Mouse (Mus musculus): Measurements from ENCODE around the gene Npepps. TPM values are rescaled to one million over a fixed set of nuclear protein-coding genes. Genes with fewer than 3 reads are reported as not detected.

Gene Npepps
- polyA plus RNA-seq, 2 experiments: 8.5 to 15.1 TPM

DNA sequence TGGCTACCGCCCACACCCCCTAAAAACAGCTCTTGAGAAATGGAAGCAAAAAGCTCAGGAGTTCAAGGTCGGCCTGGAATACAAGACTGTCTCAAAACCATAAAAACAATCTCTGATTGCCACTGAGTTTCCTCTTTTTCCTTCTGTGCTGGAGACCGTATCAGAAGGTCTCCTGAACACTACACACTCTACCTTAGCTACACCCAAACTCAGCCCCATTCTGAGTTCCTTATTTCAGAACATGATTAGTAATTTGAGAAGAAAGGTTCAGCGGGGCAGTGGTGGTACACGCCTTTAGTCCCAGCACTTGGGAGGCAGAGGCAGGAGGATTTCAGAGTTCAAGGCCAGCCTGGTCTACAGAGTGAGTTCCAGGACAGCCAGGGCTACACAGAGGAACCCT is 99.4 kb downstream of the Npepps start:
- H3K27ac ChIP-seq: no peak overlapping the region
- H3K27me3 ChIP-seq (ENCODE audit: control insufficient read depth, insufficient read depth, low read length): no peaks in the 10 kb centered on the region
- no peaks in the 10 kb centered on the region for H3K9me3 ChIP-seq (ENCODE audit: control insufficient read depth, low read length)
- H3K9ac ChIP-seq (replicated peaks): no peak overlapping the region
- no peak overlapping the region for H3K4me3 ChIP-seq (ENCODE audit: insufficient read depth in 1 of 2, low read depth in 2 of 2, low read length in 2 of 2)
- no peak for TF ChIP-seq CTCF (IDR thresholded peaks at IDR 0.05; ENCODE audit: low read depth)
- no peak for TF ChIP-seq EP300 (IDR thresholded peaks at IDR 0.05; ENCODE audit: low read depth)
- no peak for DNase-seq (ENCODE audit: low read depth in 3 of 3, low spot score in 3 of 3)
- no peak overlapping the region for H3K4me2 ChIP-seq (ENCODE audit: low read depth)
- peaks cover 12 to 16% of the 10 kb centered on the region in 2 experiments for H3K4me1 ChIP-seq (replicated peaks; ENCODE audit: control insufficient read depth in 2 of 2, insufficient read depth in 2 of 2, low read length in 1 of 2)
- no peak for ATAC-seq (ENCODE audit: insufficient read depth)
- H3K36me3 ChIP-seq (replicated peaks; ENCODE audit: control insufficient read depth, insufficient read depth, low read depth): peaks cover 100% of the 10 kb centered on the region
- 67% methylated on average over 5 of the region's 5 CpGs for WGBS (ENCODE audit: insufficient replicate concordance)

- H3K36me3 ChIP-seq (replicated peaks; ENCODE audit: control insufficient read depth, insufficient read depth, low read depth): peaks cover 100% of the 10 kb centered on the region
- 95% methylated on average over 2 of the region's 2 CpGs for whole genome bisulfite sequencing (ENCODE audit: insufficient replicate concordance)
- H3K4me2 ChIP-seq (ENCODE audit: low read depth): no peak overlapping the region
These were observed 102.2 kb downstream of the Npepps start for GRCm38 (mm10) chr11:97178198-97178597.

DNA sequence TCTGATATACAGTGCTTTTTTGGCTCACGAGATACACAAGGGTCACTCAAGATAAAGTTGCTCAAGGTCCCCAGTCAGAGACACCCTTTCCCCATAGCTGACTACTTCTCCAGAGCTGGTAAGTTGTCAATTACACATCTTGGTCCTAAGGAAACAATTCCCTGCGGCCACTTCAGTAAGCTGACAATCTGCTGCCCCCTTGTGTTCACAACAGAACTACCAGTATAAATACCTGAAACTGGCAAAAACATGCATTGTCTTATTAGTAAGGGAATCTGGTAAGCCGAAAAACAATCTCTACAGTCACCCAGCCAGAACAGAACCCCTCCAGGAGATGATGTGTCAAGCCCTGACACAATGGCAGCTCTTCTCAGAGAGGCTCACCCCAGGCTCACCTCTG is 103.6 kb downstream of the Npepps start:
- TF ChIP-seq EP300 (IDR thresholded peaks at IDR 0.05; ENCODE audit: low read depth) (no peak), CTCF (IDR thresholded peaks at IDR 0.05; ENCODE audit: low read depth) (peak; percentile 61)
- ATAC-seq (ENCODE audit: insufficient read depth) (no peak), DNase-seq (ENCODE audit: low read depth in 3 of 3, low spot score in 3 of 3) (no peak)
- Histone ChIP-seq H3K27me3 (ENCODE audit: control insufficient read depth, insufficient read depth, low read length) (no peaks in the 10 kb centered on the region), H3K9ac (replicated peaks) (no peak overlapping the region), H3K9me3 (ENCODE audit: control insufficient read depth, low read length) (no peaks in the 10 kb centered on the region), H3K4me1 (replicated peaks; ENCODE audit: control insufficient read depth in 2 of 2, insufficient read depth in 2 of 2, low read length in 1 of 2) (no peaks in the 10 kb centered on the region; a peak in 1 of 4 replicates), H3K36me3 (replicated peaks; ENCODE audit: control insufficient read depth, insufficient read depth, low read depth) (peaks cover 100% of the 10 kb centered on the region), H3K4me3 (ENCODE audit: insufficient read depth in 1 of 2, low read depth in 2 of 2, low read length in 2 of 2) (no peak overlapping the region), H3K27ac (no peak overlapping the region), H3K4me2 (ENCODE audit: low read depth) (no peak overlapping the region)
- WGBS (ENCODE audit: insufficient replicate concordance): 49% methylated on average over 3 of the region's 3 CpGs

More at GRCm38 (mm10) chr11:97178198-97178597, 102.2 kb downstream of the Npepps start:
- Histone ChIP-seq H3K4me3 (ENCODE audit: insufficient read depth in 1 of 2, low read depth in 2 of 2, low read length in 2 of 2) (no peak overlapping the region), H3K27ac (no peak overlapping the region), H3K4me1 (replicated peaks; ENCODE audit: control insufficient read depth in 2 of 2, insufficient read depth in 2 of 2, low read length in 1 of 2) (peaks cover 0 to 2% of the 10 kb centered on the region in 2 experiments; a peak in 1 of 4 replicates), H3K9me3 (ENCODE audit: control insufficient read depth, low read length) (no peaks in the 10 kb centered on the region), H3K9ac (replicated peaks) (no peak overlapping the region), H3K27me3 (ENCODE audit: control insufficient read depth, insufficient read depth, low read length) (no peaks in the 10 kb centered on the region)
- ATAC-seq (ENCODE audit: insufficient read depth) (no peak), DNase-seq (ENCODE audit: low read depth in 3 of 3, low spot score in 3 of 3) (no peak)
- TF ChIP-seq EP300 (IDR thresholded peaks at IDR 0.05; ENCODE audit: low read depth): no peak
- no peak for TF ChIP-seq CTCF (IDR thresholded peaks at IDR 0.05; ENCODE audit: low read depth)

DNA sequence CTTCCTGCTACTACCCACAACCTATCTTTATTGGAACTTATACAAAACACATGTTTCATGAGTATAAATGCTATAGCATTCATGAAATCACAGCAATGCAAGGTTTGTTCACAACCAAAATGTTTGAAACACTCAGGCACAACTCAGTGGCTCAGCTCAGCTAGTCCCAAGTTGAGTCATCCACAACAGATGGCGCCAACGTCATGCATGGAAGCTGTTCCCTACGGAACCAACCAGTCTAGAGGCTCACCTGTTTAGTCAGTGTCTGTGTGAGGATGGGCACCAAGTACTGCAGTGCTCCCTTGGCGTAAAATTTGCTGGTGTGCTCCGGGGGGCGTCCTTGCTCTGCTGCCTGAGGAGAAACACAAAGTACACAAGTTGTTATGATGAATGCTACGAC is 104.9 kb downstream of the Npepps start:
- 86% methylated on average over 7 of the region's 7 CpGs for WGBS (ENCODE audit: insufficient replicate concordance)
- no peak overlapping the region for H3K4me3 ChIP-seq (ENCODE audit: insufficient read depth in 1 of 2, low read depth in 2 of 2, low read length in 2 of 2)
- DNase-seq (ENCODE audit: low read depth in 3 of 3, low spot score in 3 of 3): no peak
- no peaks in the 10 kb centered on the region for H3K9me3 ChIP-seq (ENCODE audit: control insufficient read depth, low read length)
- H3K9ac ChIP-seq (replicated peaks): no peak overlapping the region
- TF ChIP-seq EP300 (IDR thresholded peaks at IDR 0.05; ENCODE audit: low read depth): no peak
- TF ChIP-seq CTCF (IDR thresholded peaks at IDR 0.05; ENCODE audit: low read depth): peak; percentile 5; the same call in 1 of the 2 replicates
- H3K27me3 ChIP-seq (ENCODE audit: control insufficient read depth, insufficient read depth, low read length): no peaks in the 10 kb centered on the region
- H3K27ac ChIP-seq: no peak overlapping the region
- H3K36me3 ChIP-seq (replicated peaks; ENCODE audit: control insufficient read depth, insufficient read depth, low read depth): peaks cover 100% of the 10 kb centered on the region
- H3K4me1 ChIP-seq (replicated peaks; ENCODE audit: control insufficient read depth in 2 of 2, insufficient read depth in 2 of 2, low read length in 1 of 2): no peaks in the 10 kb centered on the region; a peak in 1 of 4 replicates
- no peak for ATAC-seq (ENCODE audit: insufficient read depth)
- H3K4me2 ChIP-seq (ENCODE audit: low read depth): no peak overlapping the region

- DNase-seq (ENCODE audit: low read depth in 3 of 3, low spot score in 3 of 3) (no peak), ATAC-seq (ENCODE audit: insufficient read depth) (no peak)
- H3K27ac ChIP-seq: no peak overlapping the region
- H3K4me1 ChIP-seq (replicated peaks; ENCODE audit: control insufficient read depth in 2 of 2, insufficient read depth in 2 of 2, low read length in 1 of 2): no peaks in the 10 kb centered on the region
- H3K9me3 ChIP-seq (ENCODE audit: control insufficient read depth, low read length): no peaks in the 10 kb centered on the region
- H3K36me3 ChIP-seq (replicated peaks; ENCODE audit: control insufficient read depth, insufficient read depth, low read depth): peaks cover 78% of the 10 kb centered on the region
- 82% methylated on average over 6 of the region's 6 CpGs for WGBS (ENCODE audit: insufficient replicate concordance)
- no peak overlapping the region for H3K4me3 ChIP-seq (ENCODE audit: insufficient read depth in 1 of 2, low read depth in 2 of 2, low read length in 2 of 2)
- no peak overlapping the region for H3K4me2 ChIP-seq (ENCODE audit: low read depth)
- no peak overlapping the region for H3K9ac ChIP-seq (replicated peaks)
- no peak for TF ChIP-seq EP300 (IDR thresholded peaks at IDR 0.05; ENCODE audit: low read depth)
- no peak for TF ChIP-seq CTCF (IDR thresholded peaks at IDR 0.05; ENCODE audit: low read depth)
- no peaks in the 10 kb centered on the region for H3K27me3 ChIP-seq (ENCODE audit: control insufficient read depth, insufficient read depth, low read length)
These were observed 120.1 kb downstream of the Npepps start for GRCm38 (mm10) chr11:97160341-97160740.
